Mouse (Mus musculus) hematopoietic stem cell, adult 5-6 weeks (primary cell): ENCODE measurements around the gene Aplp2. TPM values are rescaled to one million over a fixed set of nuclear protein-coding genes. Genes with fewer than 3 reads are reported as not detected.
"Not testable (repeated sequence)": the region's sequence is repeated elsewhere in the genome, so short reads cannot be mapped to it uniquely, and the experiment has no call there.

ENCODE experiments used
- ATAC-seq, 2 experiments: fragments of 125-278 bp in 1 of 2; replicated peaks in 1 of 2; 2 replicates each; pipeline ENCODE4 v1.8.0; 2016 to 2017; ENCODE audit warnings: inconsistent platforms in 2 of 2, mild to moderate bottlenecking in 2 of 2, moderate number of reproducible peaks in 2 of 2, low read depth in 1 of 2, moderate TSS enrichment in 1 of 2; ENCODE audit not compliant: low FRiP score in 2 of 2, poor library complexity in 2 of 2, severe bottlenecking in 2 of 2, insufficient read depth in 1 of 2, low TSS enrichment in 1 of 2
- total RNA-seq: library from RNA; stranded (forward); fragments of 172-1452, 232-1000 nt; gene quantifications from 2 replicates; pipeline ENCODE4 v1.2.3, GENCODE M21; 2017

Aplp2 gene
- total RNA-seq, 1 experiment from 2014 or later, result 168 TPM

- no peak for ATAC-seq
Observed at GRCm38 (mm10) chr9:31197782-31198181, 13.8 kb downstream of the Aplp2 start.

- ATAC-seq, result no peak
Observed at GRCm38 (mm10) chr9:31196742-31197141, 14.9 kb downstream of the Aplp2 start.

DNA sequence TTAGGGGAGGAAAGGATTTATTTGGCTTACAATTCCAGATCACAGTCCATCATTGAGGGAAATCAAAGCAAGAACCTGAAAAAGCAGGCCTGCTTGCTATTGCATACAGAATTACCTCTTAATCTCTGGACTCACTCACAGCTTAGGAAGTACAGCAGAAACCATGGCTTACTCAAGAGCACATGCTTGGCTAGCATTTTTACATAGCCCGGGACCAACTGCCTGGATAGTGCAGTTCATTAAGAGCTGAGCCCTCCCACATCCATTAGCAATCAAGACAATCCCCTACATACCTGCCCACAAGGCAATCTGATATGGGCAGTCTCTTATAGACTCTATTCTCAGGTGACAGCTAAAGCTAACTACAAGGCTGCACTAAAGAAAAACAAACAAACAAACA, 16.0 kb downstream of the Aplp2 start:
- ATAC-seq, result no peak

- ATAC-seq, result no peak
Observed at GRCm38 (mm10) chr9:31192378-31192777, 19.2 kb downstream of the Aplp2 start.

DNA sequence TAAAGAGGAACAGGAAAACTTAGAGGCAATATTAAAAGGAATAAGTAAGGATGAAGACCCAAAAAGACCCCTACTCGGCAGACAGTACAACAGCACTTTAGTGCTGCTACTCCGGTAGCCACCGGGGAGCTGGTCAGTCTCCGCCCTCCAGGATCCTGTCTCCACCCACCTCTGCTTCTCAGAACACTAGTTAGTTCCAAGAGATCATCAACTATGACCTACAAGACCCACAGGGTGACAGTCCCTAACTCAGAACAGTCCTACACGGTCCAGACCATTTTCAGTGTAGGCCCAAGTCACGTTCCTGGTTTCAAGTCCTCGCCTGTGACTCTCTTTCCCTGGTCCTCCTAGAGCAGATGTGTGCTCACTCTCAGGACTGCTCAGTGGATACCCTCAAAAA, 20.1 kb downstream of the Aplp2 start:
- ATAC-seq, result no peak

DNA sequence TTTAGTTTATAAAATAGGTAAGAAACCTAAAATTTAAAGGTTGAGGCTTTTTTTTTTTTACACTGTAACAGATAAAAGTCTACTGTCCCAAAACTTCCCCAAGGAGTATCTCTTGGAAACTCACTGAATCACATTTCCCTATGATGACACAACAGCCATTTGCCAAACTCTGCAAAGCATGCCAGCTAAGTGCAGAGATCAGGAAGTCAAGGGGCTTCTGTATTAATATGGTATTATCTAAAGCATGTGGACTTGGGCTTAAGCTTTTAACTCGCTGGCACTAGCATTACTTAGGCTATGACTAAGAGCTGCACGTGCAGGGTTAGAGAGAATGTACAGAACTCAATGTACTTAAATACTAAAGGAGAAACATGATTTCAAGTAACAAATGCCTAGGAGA, 22.4 kb downstream of the Aplp2 start:
- no peak for ATAC-seq

DNA sequence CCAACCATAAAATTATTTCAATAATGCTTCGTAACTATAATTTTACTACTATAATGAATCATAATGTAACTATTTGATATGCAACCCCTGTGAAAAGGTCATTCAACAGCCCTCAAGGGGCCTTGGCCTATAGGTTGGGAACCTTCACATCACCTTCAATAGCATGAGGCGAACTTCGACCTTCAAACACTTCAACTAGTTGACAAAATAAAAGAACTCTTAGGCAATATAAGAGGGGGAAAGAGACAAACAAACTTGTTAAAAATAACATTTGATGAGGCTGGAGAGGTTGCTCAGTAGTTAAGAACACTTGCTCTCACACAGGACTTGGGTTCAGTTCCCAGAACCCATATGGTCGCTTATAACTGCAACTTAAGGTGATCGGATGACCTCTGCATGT, 27.2 kb downstream of the Aplp2 start:
- no peak for ATAC-seq

- ATAC-seq, result no peak
Observed at GRCm38 (mm10) chr9:31183061-31183460, 28.6 kb downstream of the Aplp2 start.

GRCm38 (mm10) chr9:31181291-31182085, 30.1 kb downstream of the Aplp2 start:
- no peak for ATAC-seq

- ATAC-seq, result no peak
Observed at GRCm38 (mm10) chr9:31177692-31178091, 33.9 kb downstream of the Aplp2 start.

DNA sequence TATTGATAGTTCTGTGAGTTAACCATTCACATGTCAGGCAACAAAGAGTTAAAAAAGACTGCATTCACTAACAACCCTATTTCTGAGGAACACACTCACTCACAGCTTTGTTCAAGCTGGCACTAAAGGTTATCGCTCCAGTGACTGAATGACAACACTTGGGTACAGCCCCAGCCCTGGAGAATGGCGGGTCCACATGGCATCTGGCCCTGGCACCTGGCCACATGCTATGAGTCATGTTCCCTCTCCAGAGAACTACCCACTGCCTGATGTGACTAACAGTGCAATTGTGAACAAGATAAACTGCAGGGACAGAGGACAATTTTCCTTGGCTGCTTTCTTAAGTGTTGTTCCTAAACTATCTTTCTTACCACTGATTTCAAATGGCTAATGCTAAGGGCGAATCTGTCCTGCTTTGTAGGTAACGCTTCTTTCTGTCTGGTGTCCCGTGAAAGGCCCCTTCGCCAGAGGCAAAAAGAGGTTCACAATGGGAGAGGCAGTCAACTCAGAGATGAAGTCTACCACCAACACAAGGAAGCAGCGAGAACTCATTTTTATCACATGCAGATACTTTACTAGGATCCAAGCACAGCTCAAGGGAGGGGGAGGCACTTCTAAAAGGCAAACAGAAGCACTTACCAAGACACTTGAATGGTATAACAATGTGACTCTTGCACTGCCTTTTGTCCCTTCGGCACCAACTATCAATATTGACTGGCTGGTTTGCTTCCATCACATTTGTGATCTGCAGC, 35.1 kb downstream of the Aplp2 start:
- ATAC-seq, result peak; percentile 93 to 94

DNA sequence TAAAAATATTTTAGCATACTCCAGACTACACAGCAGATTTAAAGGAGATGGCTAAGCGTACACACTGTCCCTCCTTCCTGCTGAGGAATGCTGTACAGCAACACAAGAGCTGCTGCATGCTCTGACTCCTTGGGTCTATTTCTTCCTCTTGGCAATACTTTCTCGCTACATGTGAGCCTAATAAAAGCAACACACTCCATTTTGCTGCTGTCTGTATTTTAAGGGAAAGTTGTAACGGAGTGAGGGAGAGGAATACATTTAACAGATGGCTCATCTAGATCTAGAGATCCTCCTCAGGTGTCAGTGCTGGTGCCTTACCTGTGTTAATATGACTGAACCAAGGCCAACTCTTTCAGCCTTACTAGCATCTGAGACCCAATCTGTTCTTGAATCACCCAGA, 35.6 kb downstream of the Aplp2 start:
- ATAC-seq, result no peak

DNA sequence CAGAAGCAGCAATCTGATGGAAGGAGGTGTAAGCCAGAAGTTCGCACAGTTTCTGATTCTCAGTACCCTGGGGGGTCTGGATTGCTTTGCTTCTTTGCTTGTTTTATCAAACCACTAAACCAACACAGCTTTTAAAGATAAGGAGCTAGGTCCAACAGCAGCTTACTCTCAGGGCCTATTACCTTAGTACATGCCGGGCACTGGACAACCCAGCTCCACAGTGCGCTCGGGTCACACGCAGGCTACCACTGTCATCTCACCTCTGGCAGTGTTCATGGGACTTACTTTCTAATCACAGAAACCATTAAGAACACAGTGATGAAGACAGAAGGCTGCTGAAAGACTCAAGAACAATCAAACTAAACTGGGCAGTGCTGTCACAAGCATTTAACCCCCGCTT, 36.3 kb downstream of the Aplp2 start:
- no peak for ATAC-seq

- ATAC-seq, result no peak
Observed at GRCm38 (mm10) chr9:31168356-31169093, 43.1 kb downstream of the Aplp2 start.

DNA sequence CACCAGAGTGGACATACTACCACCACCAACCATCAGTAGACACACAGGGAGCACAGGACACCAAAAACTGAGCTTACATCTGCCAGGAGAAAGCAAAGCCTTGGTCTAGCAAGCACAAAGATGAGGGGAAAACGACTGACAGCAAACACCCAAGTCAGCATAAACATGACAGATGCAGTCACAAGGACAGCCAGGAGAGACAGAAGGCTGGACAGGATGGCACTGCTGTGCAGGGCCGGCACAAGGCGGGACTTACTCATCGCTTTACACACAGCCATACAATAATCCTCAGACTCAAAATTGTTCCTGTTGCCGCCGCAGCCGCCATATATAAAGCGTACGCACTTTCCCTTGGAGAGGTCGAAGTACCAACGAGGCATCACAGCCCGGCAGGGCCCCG, 44.3 kb downstream of the Aplp2 start:
- ATAC-seq, result no peak

GRCm38 (mm10) chr9:31165505-31165904, 46.1 kb downstream of the Aplp2 start:
- ATAC-seq, result not testable (repeated sequence)

DNA sequence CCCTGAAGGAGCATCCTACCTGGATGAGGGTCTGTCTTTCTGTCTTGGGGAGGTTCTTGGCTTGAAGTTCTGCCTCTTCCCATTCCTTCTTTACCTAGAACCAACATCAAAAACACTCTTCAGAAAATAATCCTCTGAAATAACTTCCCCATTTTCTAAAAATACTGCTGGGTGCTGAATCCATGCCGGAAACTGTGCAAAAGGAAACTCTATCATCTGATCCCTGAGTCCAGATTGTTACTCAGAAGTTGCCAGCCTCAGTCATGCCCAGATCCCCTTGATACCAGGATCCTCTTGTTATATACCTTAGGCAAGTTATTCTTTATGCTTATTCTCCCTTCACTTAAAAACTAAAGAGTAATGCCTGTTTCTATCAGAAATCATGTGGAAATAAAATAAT, 48.3 kb downstream of the Aplp2 start:
- ATAC-seq, result peak; percentile 49 to 74; a peak in 3 of 4 replicates

GRCm38 (mm10) chr9:31162911-31163310, 48.7 kb downstream of the Aplp2 start:
- peak; percentile 54 to 73 for ATAC-seq
